Mouse (Mus musculus): Measurements from ENCODE around the gene Bach1.
"Not testable (repeated sequence)": the region's sequence is repeated elsewhere in the genome, so short reads cannot be mapped to it uniquely, and the experiment has no call there.

The Bach1 gene

DNA sequence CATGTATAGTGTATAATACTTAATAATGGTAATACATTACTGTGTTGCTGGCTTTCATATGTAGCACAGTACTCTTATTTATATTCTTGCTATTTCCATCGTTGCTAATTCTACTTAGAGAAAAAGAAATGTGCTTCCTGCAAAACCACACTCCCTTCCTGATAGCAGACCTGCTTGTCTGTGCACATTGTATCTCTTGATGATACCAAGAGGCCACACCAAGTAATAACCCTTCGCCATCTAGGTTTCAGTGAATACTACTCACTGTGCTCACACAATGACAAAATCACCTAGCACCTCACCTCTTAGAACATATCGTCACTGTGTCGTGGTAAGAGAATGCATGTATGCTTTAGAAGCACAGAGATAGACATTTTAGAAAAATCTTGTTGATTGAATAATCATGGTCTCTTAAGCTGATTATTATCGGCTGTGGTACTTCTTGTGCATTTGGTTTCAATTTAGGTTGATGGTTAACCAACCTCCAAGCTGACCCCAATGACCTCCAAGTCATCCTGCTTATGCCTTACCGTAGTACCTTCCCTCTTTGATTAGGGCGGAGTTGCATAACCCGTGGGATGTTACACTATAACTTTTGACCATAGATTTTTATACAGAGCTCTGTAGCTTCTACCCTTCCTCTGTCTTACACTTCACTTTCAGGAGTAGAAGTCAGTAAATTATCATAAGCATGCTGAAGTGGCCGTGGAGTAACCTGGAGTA, 17.7 kb upstream of the Bach1 start:
- in situ Hi-C loops (cut with MseI, MboI): no loop called here

- in situ Hi-C loops (cut with MseI, MboI): no loop called here
These were observed 16.9 kb upstream of the Bach1 start for GRCm38 (mm10) chr16:87681848-87682247.

GRCm38 (mm10) chr16:87686458-87686857, 12.3 kb upstream of the Bach1 start:
- in situ Hi-C loops (cut with MseI, MboI): no loop called here

DNA sequence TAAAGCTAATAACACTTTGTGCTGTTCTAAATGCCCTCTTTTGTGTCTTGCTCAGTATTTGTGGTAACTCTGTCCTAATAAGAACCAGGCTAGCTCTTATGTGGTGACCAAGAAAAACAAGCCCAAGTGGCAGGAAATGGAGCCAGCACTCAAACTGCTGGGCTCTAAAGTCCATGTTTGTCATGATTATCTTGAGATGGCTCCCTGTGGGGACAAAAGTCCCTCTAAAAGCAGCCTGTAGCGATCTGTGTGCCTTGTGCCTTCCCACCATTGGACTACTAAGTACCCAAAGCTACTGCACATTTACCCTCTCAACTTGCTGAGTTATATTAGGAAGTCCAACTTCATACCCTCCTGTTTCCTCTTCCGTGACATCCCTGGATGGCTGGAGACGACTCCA, 11.4 kb upstream of the Bach1 start:
- in situ Hi-C loops (cut with MseI, MboI): no loop called here

GRCm38 (mm10) chr16:87688328-87688727, 10.4 kb upstream of the Bach1 start:
- in situ Hi-C loops (cut with MseI, MboI): not testable (repeated sequence)

- in situ Hi-C loops (cut with MseI, MboI): not testable (repeated sequence)
These were observed 9.9 kb upstream of the Bach1 start for GRCm38 (mm10) chr16:87688823-87689222.

DNA sequence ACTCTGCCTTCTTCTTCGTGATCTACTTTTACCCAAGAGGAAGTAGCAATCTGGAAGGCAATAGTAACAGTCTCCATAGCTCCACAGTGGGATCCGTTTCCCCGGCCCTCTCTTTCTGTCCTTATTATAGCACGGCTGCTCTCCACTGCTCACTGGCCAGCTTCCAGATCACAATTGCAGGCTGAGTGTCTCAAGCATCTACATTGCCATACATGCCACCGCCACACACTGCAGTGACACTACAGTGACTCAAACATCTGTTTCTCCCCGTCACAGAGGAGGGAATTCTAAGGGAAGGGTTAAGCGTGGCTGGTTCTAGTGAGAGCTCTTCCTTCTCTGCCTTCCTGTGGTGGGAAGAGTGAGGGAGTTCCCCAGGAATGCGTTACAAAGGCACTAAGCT, 9.5 kb upstream of the Bach1 start:
- in situ Hi-C loops (cut with MseI, MboI): no loop called here

DNA sequence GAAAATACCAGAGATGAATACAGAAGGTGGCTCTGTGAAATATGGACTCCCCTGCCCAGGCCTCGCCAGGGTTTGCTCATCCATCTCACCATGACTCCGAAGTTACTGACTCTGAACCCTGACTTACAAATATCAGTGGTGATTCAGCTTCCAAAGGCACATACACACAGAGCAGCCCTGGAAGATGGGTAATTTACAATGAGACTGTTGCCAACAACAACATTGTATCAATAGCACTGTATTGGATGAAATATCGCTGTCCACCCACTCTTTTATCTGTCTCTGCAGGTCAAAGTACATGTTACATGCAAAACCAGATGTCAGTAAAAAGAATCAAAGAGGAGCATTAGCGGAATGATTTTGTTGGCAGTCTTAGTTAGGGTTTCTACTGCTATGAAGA, 8.2 kb upstream of the Bach1 start:
- in situ Hi-C loops (cut with MseI, MboI): no loop called here

DNA sequence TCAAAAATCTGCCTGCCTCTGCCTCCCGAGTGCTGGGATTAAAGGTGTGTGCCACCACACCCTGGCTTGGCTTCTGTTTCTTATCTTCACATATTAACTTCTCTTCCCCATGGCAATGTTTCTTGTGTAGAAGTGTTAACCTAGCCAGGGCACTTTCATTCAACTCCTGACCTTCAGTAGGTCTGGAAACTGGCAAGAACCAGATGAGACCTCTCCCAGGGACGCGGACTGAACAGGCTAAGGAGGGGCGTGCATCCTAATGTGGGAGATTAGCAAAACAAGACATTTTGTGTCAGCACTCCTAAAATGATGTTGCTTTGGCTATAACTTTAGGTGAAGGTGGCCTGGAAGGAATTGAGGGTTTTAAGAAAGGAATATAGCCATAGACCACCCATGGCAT, 7.6 kb upstream of the Bach1 start:
- in situ Hi-C loops (cut with MseI, MboI): no loop called here

DNA sequence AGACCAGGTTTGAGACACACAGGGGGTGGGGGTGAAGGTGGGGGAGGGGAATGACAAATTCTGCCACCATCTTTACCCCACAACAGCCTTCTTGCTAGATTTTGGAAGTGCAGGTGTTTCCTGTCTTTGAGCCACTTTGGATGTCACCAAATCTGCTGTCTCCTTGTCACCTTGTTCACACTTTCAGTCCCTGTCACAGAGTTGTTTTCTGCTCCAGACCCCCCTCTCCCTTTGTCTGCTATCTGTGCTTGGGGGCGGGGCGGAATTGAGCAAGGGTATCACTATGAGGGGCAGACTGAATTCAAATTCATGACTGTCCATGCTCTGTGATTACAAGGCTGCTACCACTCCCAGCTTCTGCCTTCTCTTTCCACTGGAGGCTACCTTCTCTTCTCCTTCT, 6.2 kb upstream of the Bach1 start:
- in situ Hi-C loops (cut with MseI, MboI): no loop called here

DNA sequence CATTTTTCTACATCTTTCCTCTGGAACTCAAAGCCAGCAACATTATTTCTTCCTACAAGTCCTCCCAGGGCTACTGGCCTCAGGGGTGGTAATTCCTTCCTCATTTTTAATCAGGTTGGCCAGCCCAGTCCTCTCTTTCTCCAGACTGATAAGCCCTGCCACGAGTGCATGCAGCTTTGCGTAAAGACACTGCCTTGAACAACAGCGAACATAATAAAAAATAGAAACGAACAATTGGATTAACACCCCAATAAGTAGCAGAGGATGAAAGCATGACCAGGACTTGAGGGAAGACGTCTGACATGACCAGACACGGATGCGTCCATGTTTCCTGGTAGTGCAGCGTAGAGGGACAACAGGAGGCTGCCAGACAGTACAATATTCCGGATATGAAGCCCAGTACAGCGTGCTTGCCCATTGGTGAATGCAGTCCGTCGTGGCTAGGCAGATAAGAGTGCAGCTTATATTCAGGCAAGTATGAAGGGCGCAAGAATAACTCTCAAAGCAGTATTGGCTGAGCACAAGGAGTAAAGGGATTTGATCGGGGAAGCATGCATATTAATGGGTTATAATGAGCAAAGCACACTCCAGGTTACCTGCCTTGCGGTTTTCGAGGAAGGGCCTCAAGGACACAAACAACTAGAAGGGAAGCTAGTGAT, 909 bp upstream of the Bach1 start:
- in situ Hi-C loops (cut with MseI, MboI): no loop called here

DNA sequence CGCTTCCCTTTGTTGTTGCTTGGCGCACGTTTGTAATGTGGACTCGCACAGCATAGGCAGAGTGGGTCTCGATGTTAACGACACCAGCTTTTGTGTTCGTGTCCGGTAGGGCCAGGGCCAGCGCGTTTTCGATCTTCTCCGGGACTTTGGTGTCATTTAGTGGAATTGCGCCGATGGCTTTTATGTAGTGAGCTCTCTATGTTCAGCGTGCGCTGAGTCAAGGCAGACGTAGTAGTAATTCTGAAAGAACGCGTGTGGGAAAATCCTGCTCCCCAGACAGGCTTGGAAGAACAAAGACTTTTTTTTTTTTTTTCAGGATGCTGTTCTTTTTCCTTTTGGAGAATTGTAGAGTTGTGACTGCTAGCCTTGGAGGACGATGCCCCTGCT, 554 bp downstream of the Bach1 start:
- in situ Hi-C loops (cut with MseI, MboI): no loop called here

- in situ Hi-C loops (cut with MseI, MboI): no loop called here
These were observed 1.1 kb downstream of the Bach1 start for GRCm38 (mm10) chr16:87699693-87700394.

DNA sequence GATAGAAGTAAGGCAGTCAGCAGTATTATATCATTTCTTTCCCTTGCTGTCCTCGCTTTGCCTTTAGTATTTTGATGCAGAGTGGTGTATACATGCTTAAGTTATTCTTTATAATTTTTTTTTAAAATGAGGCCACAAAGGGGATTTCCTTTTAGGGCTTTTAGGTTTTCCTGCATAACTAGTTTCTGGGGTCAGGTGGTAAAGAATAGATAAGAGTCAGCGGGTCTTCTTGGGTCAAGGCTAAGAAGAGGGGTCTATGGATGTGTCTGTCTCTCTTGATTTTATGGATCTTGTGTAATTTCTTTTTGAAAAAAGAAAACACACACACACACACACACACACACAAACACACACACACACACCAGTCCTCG, 1.6 kb downstream of the Bach1 start:
- in situ Hi-C loops (cut with MseI, MboI): no loop called here

DNA sequence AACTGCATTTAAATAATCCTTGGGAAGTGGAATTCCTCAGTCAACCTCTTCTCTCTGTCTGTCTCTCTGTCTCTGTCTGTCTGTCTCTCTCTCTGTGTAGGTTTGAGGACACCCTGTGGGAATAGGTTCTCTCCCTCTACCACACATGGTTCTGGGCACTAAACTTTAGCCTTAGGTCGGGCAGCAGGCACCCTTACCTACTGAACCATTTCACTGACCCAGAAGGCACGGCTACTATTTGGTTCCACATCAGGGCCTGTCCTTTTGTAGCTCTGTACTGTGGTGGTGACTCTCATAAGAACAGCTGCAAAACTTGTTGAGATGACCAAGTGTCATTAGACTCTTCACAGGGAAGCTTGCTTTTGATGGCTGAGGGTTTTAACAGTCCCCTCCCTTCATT, 3.1 kb downstream of the Bach1 start:
- in situ Hi-C loops (cut with MseI, MboI): no loop called here

GRCm38 (mm10) chr16:87702881-87703280, 4.1 kb downstream of the Bach1 start:
- in situ Hi-C loops (cut with MseI, MboI): no loop called here

- in situ Hi-C loops (cut with MseI, MboI): no loop called here
These were observed 5.5 kb downstream of the Bach1 start for GRCm38 (mm10) chr16:87704225-87704624.

DNA sequence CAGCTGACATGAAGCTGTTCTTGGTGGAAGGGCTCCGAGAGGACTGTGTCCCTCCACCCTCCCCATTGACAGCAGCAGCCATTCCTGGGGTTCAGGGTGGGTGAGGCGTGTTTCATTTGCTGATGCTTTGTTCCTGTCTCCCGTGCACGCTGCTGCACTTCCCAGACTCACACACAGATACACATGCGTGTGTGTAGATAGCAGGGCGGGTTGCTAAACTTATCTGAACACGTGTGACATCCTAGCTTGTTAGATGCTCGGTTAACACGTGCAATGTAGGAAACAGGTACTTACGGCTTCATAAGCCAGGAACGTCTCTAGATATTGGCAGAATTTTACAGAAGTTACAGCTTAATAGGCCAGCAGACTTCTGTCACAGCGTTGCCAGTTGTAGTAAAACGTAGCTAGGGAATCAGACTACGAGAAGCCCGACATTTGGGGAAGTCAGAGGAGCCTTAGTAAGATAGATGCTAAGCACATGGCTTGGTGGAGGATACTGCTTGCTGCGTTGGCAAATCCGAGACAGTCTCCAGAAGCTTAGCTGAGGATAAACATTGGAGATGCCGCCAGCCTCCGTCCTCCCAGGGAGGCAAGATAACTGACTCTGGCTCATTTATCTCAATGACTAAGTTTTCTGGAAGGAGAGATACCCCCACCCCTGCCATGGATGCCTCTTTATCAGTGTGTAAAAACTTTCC, 7.3 kb downstream of the Bach1 start:
- in situ Hi-C loops (cut with MseI, MboI): no loop called here

DNA sequence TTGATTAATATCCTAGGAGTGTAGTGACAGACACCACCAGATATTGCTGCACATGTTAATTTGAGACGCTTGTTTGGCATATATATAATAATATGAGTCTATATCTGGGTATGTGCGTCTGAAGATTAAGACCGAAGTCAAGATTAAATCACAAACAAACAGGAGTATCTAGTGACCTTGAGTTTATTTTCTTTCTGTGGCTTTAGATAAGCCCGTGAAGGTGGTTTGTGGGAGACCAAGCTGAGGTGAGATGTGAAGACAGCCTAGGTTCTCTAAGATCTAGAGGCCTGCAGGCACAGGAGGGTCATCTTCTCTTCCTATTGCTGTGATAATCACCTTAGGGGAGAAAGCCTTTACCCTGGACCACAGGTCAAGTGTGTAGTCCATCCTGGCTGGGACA, 8.6 kb downstream of the Bach1 start:
- in situ Hi-C loops (cut with MseI, MboI): no loop called here

DNA sequence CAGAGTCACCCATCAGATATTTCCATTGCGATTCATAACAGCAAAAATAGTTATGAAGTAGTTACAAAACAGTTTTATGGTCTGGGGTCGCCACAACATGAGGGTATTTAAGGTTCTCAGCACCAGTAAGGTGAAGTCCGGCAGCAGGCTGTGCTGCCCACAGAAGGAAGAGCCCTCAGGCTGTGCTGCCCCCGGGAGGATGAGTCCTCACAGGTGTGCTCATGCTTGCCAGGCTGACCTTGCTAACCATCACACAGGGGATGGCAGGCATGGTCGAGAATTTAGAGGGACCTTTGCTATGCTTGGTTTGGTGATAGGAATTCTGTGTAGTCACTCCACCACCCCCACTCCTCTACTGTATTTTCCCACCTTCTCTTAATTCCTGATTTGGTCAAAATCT, 9.8 kb downstream of the Bach1 start:
- in situ Hi-C loops (cut with MseI, MboI): no loop called here

- in situ Hi-C loops (cut with MseI, MboI): no loop called here
These were observed 10.4 kb downstream of the Bach1 start for GRCm38 (mm10) chr16:87709144-87709543.

DNA sequence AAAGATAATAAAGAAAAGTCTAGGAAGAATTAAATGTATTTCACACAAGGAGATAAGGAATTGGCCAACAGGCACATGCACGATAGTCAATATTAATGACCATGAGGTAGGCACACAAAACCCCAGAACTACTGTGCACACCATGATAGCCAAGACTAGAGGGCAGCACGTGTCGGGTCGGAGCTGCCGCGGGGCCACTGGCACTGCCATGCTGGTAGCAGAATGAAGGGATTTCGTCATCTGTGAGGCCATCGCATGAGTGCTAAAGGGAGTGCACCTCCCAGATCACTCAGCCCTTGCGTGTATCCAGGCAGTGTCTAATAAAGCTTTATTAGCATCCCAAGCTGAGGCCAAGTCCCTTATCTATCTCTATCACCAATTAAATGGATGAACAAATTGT, 11.2 kb downstream of the Bach1 start:
- in situ Hi-C loops (cut with MseI, MboI): no loop called here

DNA sequence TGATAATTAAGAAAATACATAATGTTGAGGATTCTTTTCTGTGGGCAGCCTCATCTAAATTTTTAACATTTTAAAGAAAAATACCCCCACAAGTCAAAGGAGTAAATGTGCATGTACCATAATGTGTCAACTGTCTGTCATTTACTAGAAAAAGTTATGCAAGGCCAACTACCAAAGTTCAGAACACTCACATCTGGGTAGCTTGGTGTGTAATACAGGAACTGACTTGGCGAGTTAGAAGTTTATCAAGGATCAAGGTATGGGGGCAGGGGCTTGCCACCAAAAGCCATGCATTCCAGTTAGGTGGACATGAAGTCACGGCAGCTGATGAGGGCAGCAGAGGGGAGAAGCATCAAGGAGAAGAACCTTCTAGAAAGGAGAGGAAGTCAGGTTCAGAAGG, 13.2 kb downstream of the Bach1 start:
- in situ Hi-C loops (cut with MseI, MboI): no loop called here

Measured in mouse trophoblast stem cell (cell line).